Mouse (Mus musculus) ES-Bruce4 (cell line): ENCODE results near the gene Zfp82.

Experiments
- CTCF ChIP-seq: IDR thresholded peaks from one replicate; pipeline ENCODE4 v1.8.1; 2011; ENCODE audit warnings: low read depth, low read length
- EP300 ChIP-seq: IDR thresholded peaks from 2 replicates; pipeline ENCODE4 v1.6.1; 2011; ENCODE audit warnings: low read depth, low read length; ENCODE audit not compliant: insufficient read depth

DNA sequence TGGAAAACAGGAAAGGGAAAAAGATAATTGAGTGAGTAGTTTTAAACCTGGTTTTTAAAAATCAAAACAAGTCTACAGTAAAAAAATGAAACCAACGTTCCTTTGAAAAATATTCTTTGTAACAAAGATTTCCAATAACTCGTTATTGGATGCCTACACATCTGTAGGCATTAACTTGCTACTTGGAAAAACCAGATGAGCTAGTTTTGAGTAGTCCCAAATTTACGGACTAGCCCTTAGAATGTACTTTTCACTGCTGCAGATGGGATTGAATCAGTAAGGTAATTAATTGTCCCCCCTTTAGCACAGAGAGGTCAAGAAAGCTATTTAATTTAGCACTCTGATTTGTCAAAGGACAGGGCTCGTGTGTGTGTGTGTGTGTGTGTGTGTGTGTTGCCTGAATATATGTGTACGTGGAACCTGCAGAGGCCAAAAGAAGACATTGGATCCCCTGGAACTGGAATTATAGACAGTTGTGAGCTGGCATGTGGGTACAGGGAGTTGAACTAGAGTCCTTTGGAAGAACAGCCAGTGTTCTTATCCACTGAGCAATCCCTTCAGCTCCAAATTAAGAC lies 22.9 kb upstream of the Zfp82 start:
- TF ChIP-seq CTCF (no peak), EP300 (no peak)
